Mouse (Mus musculus) A20 (cell line): Measurements from ENCODE around the gene Crip1.
A peak's percentile ranks its signal among the peaks of the same experiment; 100 is the strongest.

Source experiments
- DNase-seq: peaks from one replicate; pipeline ENCODE4 v3.0.0-alpha.2; 2011; ENCODE audit warnings: low read depth, low spot score

The Crip1 gene

DNA sequence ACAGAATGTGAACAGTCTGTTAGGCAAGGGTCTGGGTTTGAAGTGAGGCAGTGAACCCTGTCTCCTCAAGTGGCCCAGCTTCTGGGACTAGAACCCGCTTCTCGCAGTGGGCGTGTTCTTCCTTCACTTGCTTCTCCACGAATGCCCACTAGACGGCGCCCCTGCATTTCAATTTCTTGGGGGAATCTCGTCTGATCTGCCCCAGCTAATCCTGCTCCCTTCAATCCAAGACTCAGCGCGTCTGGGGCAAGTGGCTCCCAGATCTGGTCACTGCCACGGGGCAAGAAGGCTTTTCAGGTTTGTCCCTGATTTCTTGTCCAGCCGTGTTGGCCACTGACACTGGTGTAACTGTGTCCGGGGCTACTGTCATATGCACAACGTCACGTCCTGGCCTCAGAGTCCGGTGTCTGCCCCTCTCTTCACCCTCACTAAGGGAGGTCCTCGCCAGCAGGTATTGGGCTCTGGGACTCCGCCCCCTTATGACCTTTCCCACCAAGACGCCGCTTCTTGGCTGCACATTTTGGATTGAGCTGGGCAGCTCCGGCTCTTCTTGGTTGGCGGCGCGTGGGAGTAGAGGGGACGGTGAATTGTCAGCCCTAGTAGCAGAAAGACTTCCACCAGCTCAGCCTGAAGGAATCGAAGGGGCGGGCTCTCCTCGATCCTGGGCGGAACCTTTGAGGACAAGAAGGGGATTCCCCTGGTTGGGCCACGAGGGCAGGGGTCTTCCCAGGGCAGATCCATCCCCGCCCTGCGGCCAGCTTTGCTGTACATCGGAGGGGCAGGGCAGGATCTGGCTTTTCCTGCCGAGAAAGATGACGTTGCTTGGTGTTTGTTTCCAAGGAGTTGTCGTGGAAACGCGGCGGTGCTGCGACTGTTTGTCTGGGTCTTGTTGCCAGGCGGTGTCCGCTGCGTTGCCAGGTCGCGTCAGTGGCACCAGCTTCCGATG lies at the start of gene Crip1:
Gene Crip1, plus strand, starts transcription at position 205 of the 946 bp plus-strand sequence.
- DNase-seq: peak; percentile 85

DNA sequence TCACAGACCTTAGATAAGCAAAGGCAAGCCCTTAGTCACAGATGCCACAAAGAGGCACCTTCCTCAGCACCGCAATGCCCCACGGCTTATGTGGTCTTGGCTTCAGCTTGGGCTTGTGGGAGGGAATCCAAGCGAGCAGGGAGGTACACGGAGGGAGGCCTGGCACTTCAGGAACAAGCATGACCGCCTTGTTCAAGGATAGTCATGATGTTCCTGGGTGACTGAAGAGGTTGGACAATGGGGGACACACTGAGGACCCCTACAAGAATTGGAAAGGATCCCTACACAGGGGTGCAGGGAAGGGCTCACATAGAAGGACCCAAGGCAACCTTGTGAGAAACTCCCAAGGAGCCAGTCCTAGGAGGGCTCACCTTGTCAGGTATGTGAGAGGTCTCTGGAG lies 49.1 kb upstream of the Crip1 start:
- DNase-seq: no peak

DNA sequence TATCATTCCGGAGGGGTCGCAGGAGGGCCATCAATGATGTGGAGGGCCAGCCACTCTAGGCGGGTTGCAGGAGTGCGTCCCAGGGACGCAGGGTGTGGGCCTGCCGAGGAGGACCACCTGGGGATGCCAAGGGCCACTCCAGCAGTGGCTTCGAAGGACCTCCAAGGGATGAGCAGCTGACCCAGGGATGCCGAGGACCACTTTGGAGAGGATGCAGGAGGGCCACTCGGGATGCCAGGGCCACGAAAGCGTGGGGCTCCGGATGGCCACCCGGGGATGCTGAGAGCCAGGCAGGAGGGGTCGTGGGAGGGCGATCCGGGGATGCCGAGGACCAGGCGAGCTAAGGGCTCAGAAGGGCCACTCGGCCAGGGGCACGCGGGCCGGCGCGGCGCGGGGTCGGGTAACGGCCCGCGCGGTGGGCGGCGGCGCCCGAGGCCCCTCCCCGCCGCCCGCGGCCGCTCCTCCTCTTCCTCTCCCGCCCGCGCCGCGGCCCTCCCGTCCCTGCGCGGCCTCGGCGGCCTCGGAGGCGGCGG lies 48.3 kb upstream of the Crip1 start, which contains the start of gene Mta1:
Gene Mta1, plus strand, starts transcription at position 530 of the 533 bp plus-strand sequence.
- DNase-seq: peak; percentile 58

DNA sequence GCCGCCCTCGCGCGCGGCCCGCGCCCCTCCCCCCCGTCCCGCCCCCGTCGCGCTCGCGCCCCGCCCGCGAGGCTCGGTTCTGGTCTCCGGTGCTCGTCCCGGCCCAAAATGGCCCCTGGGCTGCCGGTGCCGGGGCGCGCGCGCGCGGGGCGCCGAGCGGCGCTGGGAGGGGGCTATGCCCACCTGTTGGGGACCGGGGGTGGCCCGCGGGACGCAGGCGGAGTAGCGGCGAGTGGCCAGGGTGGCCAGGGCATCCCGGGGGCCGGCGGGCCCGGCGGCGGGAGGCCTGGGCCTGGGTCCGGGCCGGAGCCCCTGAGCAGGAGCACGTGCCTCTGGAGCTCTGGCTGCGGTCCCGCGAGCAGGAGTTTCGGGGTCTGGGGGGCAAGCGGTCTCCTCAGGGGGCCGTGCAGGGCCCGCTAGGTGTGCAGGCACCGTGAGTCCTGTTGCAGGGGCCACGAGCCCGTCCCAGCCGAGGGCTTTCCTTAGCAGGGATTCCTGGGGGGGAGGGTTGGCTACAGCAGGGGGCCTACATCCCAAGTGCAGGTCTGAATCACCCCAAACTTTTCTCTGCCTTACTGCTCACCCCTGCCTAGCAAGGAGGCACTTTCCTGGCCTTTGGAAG lies 47.5 kb upstream of the Crip1 start:
- peak; percentile 45 for DNase-seq

DNA sequence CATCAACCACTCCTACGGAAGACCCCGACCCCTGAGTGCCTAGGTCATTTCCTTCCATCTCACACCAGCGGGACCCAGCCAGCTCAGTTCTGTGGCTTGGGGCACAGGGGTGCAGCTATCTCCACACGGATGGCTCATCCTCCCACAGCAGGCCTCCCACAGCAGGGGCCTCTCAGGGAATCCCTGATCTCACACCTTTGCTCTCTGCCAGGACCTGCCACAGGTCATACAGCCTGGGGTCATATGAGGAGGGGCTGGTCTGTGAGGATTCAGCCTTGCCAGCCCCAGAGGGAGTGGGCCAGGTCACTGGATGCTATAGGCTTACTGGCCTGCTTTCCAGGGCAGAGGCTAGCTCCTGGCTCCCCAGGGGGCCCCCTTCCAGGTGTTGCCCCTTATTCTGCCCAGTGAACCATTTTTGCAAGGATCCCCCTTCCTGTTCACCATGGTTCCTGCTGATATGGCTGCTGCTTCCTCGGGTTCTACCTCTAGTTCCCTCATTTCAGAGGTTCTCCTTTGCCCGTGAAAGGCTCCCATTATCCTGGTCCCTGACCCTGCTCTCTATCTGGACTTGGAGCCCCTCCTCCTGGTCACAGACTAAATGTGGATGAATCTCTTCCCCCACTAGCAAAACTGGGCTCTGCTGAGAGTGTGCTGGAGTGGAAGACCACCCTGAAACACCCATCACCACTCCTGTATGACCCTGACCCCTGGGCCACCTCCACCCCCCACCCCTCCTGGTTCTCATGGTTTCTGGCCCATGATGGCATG lies 46.5 kb upstream of the Crip1 start:
- no peak for DNase-seq

DNA sequence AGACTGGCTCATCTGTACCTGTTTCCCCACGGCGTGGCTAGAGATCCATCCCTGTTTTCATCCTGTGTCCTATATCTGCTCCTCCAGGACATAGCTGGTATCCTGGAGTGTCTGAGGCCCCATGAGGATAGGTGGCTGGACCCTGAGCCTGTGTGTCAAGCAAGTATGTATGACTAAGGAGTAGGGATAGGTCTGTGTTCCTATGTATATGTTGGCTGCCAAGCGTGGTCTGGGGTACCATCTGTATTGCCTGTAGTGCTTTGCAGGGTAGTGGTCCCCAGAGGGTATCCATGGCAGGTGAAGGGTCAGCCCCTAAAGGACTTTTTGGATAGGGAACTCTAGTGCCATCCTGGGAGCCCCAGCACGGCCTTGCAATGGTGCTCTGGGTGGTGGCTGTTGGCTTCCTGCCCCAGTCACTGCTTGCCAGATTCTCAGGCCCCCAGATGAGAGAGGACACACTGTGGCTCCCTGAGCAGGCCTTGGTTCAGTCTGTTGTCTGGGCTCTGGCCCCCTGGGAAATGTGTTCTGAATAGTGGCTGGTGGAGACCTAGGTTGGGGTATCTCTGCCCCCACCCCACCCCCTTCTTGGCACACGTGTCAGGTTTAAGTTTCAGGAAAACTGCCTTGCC lies 45.6 kb upstream of the Crip1 start:
- no peak for DNase-seq

DNA sequence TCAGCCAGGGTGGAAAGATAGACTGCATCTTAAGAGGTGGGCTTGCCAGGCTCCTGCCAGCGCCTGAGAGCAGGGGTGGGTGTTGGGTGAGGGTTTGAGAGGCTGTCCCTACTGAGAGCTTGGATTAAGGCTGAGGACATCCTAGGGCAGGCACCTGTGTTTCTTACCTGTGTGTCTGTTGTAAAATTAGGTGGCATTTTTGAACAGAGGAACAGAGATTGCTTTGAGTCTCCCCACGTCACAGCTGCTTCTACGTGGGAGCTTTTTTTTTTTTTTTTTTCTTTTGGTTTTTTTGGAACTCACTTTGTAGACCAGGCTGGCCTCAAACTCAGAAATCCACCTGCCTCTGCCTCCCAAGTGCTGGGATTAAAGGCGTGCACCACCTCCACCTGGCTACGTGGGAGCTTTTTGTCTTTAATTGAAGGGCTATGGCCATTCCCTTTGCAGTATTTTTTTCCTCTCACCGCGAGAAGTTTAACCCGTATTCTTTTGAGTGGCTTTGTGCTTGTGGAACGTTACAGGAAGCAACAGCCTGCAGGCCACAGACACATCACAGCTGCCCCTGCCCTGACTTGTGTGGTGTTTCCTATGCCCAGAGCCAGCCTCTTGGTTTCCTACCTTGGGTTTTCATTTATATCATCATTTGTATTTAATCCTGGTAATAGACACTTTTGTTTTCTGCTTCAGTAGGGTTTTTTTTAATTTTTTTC lies 44.7 kb upstream of the Crip1 start:
- DNase-seq: no peak

DNA sequence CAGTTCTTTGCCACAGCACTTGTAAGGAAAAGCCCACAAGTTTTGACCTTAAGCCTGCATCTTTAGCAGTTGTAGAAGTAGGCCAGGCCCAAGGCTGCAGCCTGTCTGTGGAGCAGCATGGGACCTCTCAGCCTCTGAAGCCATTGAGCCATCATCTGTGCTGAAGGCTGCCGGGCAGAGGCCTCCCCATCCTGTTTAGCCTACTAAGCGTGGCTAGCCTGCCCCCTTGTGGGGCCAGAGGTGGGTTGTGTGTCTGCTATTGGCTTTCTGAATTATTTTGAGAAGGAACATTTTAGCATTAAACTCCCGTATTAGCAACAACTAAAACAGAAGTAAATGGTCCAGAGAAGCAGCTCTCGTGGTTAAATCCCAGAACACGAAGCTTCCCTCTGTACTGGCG lies 43.7 kb upstream of the Crip1 start:
- DNase-seq: peak; percentile 75

DNA sequence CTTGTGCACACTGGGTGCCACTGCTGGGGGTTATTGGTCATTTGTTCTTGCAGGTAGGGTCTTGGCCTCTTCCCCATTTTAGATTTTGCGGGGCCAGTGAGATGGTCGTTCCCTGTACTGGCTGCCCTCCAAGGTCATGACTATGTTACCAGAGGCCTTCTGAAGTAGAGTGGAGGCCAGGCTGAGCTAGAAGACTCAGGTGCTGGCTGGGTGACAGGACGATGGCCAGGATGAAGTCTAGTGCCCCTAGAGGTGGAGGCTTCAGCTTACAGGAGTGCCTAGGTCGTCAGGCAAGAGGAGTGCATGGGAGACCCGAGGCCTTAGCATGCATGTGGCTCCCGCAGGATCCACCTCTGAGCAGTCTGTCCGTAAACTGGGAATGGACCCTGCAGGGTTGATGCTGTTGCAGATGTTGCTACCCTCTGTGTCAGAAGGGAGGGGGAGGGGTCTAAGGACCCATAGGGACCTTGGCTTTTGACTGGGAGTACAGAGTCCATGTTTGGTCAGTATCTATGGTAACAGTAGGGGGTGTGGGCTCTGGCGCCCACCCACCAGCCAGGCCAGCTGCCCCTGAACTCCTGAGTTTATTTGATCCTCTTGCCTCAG lies 42.2 kb upstream of the Crip1 start:
- DNase-seq: peak; percentile 29

DNA sequence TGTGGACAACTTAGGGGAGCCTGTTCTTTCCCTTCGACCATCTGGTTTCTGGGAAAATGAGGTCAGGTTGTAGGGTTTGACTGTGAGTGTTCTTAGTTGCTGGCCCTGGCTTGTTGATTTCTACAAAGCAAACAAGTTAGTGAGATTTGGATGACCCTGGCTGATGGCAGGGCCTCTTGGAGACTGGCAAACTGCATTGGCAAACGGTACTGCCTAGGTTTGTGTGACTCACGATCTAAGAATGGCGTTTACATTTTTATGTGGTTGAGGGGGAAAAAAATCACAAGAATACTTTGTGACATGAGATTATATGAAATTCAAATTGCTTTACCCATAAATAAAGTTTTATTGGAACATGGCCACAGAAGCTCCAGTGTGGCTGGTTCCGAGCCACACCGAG lies 39.7 kb upstream of the Crip1 start:
- no peak for DNase-seq

DNA sequence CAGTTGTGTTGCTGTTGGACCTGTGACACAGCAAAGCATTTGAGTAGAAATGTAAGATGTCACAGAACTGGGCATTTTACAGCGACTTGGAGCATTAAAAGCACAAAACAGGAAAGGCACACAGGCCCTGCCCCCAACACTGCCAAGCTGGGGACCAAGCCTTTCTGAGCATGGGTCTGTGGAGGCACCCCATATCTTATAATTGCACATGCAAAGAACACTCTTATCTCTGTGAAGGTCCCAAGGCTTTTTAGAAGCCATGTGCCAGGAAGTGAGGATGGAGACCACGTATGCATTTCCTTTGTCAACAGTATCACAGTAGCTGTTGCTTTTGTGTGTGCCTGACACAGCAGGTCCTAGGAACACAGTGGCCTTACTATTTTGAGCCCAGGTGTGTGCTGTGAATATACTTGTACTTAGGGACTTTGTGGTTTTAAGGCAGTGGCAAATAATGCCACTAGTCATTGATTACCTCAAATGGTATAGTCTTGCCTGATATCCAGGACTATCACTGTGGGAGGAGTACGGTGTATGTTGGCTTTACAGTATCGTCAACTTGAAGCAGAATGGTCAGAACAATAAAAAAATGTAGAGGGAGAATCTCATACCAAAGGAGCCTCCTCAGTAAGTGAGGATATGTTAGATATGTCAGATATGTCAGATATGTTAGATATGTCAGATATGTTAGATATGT lies 38.5 kb upstream of the Crip1 start:
- no peak for DNase-seq

DNA sequence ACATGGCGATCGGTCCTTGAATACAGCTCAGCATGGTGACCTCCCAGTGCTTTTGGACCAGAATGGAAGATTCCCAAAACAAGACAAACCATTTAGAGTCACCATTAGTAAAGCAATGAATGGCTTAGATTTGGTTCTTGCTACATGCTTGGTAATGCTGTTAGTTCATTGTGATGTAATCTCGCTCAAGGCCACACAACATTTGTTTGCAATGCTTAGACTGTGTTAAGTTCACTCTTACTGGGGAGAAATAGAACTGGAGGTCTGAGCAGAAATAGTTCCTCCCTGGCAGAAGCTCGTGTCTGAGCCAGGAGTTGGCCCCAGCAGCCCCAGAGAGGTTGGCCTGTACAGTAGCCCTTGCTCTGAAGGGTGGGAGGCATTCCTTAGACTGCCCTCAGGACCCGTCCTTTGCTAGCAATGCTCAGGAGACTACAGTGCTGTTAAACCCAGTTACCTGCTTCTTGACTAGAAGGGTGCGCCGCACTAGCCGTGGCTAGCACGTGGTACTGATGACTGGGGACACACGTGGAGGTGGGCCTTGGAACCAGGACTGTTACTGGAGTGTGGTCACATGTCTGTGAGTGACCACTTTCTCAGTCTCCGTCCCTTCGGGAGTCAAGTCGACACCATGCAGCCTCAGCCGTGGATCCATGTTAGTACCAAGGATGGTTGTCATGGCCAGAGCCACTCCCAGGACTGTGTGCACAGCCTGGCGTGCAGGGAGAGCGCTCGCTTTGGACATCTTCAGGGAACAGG lies 37.4 kb upstream of the Crip1 start:
- DNase-seq: no peak

DNA sequence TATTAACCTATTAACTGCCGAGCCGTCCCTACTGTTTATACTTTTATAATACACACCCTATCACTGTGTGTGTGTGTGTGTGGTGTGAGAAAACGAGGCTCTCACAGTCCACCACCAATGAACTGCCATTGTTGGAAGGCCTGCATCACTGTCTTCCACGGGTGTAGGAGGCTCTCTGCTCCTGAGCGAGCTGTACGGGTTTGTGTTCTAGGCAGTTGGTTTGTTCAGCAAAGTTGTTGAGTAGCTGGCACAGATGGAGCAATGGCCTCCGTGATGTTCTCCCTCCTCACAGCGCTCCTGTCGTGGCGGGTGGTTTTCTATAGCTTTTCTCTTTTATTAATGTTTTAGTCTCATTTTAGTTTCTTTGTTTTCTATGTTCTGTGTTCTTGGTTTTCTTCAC lies 36.3 kb upstream of the Crip1 start:
- no peak for DNase-seq

DNA sequence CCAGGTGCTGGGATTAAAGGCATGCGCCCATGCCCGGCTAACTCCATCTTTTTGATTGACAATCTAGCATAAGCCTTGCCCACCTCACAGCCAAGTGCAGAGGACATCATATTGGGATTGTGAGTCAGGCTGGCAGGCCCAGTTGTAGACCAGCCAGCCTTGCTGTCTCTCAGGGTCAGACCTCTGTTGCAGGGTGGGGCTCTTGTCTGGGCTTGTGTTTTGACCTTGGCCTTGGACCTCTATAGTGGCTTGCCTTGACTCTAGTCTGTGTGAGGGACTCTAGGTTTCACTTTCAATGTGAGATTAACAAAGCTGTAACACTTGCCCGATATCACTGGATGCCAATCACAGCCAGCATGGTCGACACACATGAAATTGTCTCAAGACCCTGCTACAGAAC lies 32.0 kb upstream of the Crip1 start:
- no peak for DNase-seq

DNA sequence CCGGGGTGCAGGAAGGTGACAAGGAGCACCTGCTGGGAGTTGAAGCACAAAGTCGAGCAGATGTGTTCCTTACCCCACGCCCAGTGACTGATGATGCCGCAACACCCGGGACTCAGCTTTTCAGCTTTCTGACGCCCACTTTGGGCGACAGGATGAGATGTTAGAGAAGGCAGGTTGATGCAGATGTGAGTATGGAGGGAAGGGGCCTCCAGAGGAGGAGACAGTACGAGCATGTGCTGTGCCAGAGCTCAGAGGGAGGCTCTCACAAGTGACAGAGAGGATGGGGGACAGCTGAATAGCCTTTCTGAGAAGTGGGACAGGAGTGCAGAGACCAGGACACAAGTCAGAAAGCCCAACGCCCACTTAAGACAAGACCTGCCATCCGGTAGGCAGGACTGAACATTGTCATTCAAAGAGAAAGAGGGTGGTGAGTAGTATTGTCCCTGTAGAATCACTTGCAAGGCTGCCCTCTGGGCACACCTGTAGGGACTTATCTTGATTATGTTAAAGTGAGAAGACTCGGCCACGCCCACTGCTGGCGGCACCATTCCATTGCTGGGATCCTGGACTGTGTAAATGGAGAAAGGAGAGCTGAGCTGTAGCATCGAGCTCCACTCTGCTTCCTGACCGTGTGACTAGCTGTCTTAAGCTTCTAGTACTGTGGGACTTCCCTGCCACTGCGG lies 31.1 kb upstream of the Crip1 start:
- DNase-seq: no peak

DNA sequence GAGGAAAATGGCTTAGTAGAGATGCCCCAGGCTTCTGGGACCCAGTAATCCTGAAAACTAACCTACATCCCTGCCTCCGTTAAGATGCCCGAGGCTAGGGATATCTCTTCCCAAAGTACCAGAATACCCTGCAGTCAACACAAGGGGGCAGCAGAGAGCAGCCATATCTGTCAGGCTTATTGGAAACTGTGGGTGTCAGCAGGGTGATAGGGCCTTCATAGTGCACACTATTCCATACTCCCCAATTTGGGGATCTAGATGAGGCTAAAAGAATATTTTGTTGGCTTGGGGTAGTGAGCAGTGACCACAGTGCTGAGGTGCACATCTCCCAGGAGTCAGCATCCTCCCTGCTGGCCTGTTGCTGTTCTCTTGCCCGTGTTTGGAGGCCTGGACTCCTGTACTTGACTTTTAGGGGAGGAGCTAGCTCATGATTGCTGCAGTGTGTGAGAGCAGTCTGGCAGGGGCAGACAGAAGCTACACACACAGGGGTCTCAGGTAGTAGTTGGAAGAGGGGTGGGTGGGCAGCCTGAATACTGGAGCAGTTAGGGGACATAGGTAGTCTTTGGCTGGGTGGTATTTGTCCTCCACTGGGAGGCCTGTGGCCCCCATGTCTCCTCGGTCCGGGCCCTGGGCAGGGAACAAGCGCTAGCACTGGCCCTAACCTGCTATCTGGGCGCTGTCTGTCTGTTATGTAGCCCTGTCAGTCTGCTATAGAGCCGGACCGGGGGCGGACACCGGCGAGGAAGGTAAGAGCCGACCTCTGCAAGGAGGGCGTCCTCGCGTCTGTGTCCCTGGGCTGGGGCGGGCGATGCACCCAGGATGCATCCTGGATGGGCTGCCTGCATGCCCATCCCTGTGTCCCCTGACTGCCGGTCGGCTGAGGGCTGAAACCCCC lies 26.4 kb upstream of the Crip1 start:
- DNase-seq: peak; percentile 60

DNA sequence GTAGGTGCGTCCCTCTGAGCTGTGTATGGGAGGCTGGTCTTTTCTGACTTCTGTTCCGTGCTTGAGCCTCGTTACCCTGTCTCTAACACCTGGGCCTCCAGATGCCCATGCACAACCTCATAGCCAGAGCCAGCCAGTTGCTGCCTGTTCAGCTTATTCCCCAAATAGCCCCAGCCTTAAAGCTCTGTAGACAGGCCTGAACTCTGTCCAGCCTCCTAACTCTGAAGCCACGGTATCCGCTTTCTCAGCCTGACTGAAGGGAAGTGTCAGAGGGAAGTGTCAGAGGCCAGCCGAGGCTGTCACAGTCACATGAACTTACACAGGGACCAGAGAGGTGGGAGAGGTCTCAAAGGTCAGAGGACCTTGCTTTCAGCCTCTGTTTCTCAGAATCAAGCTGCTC lies 21.4 kb upstream of the Crip1 start:
- DNase-seq: no peak
